Mouse (Mus musculus): Measurements from ENCODE around the gene Ppargc1a. TPM values are rescaled to one million over a fixed set of nuclear protein-coding genes. Genes with fewer than 3 reads are reported as not detected.

The Ppargc1a gene
- polyA plus RNA-seq, 1 experiment: 1.4 TPM

DNA sequence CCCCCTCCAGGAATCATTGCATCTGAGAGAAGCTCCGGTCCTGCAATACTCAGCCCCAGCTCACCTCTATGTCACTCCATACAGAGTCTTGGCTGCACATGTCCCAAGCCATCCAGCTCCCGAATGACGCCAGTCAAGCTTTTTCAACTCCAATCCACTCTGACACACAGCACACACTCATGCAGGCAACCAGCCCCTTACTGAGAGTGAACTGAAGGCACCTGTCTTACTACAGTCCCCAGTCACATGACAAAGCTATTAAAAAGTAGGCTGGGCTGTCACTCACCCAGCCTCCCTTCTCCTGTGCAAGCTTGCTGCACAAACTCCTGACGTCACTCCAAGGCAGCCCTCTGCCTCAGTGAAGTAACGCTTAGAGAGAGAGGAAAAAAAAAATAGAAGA, 13.9 kb downstream of the Ppargc1a start:
- WGBS: under 1% methylated on average over 5 of the region's 5 CpGs
- peak; percentile 78 for DNase-seq (ENCODE audit: low read depth, low spot score)

DNA sequence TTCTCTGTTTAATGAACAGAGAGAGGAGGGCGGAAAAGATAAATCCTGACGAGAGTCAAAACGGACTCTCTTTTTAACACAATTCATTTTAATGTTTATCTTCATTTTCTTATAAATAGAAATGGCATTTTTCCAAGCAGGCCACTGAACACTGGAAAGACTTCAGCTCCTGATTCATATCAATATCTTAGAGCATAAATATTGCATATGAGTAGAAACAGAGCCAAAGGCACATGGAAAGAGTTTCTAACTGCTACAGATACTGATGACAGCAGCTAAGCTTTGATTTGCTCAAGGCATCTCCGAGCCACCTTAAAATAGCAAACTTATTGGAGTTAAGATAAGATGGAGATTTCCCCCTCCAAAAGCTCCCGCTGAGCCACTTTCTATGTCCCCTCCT, 14.3 kb downstream of the Ppargc1a start:
- DNase-seq (ENCODE audit: low read depth, low spot score): no peak
- WGBS: 1% methylated on average over 5 of the region's 5 CpGs

DNA sequence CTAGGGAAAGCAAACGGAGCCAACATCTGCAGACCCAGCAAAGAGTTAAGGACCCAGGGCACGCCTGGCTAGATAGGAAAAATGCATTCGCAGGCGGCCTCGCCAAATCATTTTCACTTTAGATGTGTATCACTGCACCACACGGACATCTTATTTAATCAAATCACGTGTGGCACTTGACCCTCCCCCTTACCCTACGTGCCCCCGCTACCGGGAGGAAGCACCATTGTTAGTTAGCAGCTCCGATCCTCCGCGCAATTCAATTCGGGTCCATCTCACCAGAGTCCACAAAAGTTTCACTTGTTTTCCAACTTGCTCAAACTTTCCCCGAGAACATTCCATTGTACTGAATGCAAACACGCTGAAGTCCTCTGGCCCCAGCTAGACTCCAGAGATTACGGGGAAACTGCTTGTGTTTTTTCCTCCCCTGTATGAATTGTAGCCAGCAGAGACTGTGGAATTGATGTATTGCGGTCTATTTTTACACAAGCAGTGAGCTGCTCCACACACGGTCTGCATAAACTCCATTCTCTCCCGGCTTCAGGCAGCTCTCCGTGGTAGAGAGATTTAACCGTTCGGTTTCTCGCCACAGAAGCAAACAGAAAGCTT, 14.9 kb downstream of the Ppargc1a start:
- under 1% methylated on average over 24 of the region's 24 CpGs for WGBS
- no peak for DNase-seq (ENCODE audit: low read depth, low spot score)

DNA sequence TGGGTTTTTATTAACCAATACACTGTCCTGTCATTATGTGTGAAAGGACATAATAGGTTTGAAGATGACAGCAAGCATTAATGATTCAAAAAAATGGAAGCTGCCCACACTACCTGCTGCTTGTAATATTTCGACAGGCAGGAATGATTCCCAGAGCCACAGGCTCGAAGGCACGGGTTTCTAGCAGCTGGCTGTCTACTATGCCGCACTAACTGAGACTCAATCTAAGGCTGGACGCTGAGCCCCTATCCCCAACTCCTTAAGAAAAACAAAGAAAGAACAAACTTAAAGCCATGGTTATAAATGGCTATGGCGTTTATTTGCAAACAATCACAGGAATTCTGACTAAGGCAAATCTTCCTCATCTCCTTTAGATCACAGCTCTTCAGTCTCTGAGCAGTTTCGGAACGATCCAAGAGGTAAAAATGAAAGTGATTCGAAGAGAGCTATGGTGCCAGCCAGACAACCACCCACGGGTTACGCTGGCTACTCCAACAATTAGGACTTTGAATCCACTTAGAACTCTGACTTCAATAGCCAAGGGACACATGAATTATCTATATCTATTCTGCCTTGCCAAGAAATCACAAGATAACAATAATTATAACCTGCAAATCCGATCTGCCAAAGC, 15.6 kb downstream of the Ppargc1a start:
- no peak for DNase-seq (ENCODE audit: low read depth, low spot score)
- WGBS: 1% methylated on average over 12 of the region's 12 CpGs

DNA sequence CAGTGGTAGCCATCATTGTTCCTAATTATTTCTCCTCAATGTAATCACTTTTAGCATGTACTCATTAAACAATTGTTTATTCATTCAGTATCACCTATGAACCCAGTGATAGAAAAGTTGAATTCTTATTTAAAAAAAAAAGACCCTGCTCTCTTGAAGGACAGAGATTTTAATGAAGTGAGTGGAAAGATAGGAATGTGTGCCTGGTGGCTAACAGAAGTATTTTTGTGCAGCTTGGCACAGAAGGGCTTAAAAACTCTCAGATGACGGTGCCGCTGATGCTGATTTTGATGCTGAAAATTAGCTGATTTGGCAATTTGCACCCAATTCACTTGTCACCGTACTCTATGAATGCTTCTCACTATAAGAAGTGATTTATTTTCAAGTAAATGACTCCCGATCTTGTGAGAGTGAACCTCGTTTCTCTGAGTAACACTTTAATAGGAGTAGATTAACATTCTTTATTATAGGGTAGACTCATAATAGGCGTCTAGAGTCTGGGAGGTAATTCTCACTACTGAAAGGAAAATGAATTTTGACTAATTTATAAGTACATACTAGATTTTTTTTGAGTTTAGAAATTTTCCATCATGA, 20.0 kb downstream of the Ppargc1a start:
- WGBS: 91% methylated on average over 6 of the region's 6 CpGs
- DNase-seq (ENCODE audit: low read depth, low spot score): no peak

DNA sequence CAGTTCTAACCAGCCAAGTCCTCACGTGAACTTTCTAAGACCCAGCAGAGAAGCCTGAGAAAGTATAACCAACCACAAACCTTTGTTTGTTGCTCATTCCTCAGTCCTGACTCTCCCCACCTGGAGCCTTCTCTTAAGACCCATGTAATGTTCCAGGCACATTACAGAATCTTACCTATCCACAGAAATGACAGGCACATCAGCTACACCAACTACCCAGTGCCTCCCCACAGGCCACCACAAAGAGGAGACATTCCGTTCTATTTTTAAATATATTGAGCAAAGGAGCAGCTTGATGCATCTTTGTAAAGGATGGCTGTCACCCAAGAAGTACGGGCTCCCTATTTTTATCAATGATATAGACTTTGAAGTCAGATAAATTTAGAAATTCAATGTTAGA, 20.7 kb downstream of the Ppargc1a start:
- DNase-seq (ENCODE audit: low read depth, low spot score): no peak
- 83% methylated on average over 3 of the region's 3 CpGs for WGBS

DNA sequence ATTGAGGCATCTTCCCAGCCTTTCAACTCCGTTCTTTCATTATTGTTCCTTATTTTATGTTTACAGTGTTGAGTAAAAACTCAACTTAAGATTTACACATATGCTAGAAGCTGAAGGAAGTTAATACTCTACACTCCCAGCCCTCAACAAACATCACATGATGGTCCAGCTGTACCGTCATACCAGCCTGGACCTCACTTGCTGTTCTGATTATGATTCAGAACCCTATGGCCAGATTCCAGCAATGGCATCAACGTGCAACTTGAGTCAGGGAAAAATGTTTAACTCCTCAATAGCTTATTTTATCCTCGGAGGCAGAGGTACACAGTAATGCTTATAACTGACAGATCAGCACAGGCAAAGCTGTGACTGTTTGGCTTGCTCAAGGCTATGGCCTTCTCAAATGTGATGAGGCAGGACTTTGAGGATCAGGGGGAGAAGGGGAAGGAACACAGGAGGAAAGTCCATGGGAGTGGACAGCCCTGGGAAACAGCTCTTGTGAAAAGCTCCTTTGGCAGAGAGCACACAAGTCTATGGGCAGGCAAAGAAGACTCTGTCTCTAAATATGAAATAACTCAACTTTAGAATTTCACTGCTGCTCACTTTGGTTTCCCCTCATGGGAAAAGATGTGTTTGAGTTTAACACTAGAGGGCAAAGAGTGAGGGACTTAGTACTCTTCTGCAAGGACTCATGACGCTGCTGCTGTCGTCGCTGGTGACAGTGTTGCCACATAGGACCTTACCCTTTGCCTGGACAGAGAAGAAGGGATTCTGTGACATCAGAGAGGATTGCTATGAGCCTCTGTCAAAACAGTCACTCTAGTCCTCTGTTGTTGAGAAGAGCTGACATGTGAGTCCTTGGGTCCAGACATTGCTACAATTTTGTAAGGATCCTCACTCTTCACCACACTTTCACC, 22.1 kb downstream of the Ppargc1a start:
- 38% methylated on average over 7 of the region's 7 CpGs for WGBS
- DNase-seq (ENCODE audit: low read depth, low spot score): no peak

DNA sequence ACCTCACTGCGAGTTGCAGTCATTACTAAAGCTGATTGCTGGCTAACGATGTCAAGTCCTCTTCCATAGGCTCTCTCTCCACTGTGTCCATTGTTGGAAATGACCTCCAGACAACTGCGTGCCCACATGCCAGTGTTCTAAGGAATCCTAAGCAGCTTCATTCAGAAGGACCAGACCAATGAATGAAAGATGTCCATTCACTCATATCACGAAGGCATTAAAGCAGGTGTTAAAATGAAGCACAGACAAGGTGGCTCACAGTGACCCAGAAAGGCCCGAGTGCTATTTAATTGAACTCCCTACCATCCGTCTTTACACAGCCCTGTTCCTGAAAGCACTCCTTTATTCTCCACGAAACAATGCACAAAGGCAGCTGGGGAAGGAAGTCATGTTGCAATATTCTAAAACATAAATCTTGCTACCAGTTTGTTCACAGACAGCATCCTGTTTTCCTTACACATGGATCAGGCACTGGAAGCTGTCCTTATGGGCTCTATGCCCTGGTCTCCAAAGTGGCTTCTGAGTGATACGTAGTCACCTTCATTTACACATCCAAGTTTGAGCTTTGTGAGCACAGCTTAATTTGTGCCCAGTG, 23.3 kb downstream of the Ppargc1a start:
- DNase-seq (ENCODE audit: low read depth, low spot score): no peak
- 36% methylated on average over 8 of the region's 8 CpGs for WGBS

DNA sequence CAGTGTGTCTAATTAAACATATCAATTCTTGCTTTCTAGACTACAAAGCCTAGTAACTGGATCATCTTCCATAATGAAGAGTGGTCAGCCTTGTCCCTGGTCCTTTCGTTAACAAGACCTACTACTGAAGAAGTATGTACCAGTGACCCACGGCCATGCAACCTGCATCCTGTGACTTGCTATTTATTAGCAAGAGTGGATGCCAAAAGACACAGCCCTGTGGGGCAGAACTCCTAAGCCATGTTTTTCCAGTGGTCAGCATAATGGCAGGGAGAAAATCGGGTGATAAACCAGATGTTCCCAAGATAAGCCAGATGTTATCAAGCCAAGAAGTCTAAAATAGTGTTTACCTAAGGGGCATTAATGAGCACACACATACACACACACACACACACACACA, 26.0 kb downstream of the Ppargc1a start:
- 75% methylated on average over 3 of the region's 3 CpGs for WGBS
- no peak for DNase-seq (ENCODE audit: low read depth, low spot score)

DNA sequence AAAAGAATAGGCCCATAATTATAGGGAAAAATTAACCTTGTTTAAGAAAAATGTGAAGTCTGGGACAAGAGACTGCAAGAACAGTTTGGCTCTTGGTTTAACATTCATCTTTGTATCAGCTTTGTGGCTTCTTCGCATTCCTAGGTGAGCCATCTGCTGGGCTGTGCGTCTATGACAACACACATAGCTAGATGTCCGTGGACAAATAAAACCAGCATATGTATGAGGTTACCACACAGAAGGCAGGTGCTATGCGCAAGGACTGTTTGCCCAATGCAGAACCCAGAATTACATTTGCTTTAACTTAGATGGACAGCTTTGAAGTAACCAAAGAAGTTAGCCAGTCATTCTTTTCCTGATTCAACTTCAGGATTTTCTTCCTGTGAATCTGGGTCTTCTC, 26.7 kb downstream of the Ppargc1a start:
- DNase-seq (ENCODE audit: low read depth, low spot score): no peak
- 26% methylated on average over 4 of the region's 4 CpGs for WGBS

DNA sequence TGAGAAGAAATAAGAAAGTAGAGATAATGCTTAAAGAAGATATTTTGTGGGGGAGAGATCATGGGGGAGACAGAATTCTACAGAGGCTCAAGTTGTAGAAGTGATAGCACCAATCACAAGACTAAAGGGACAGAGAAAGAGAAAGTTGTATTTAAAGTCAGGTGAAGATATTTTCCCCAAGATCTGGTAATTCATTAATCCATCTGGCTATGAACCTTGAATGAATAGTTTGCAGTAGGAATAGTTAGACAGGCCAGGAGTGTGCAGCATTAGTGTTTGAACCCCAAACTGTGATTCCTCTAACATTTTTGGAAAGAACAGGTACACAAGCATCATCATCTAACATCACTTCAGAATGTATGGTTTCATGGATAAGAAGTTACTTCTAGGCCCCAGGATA, 28.0 kb downstream of the Ppargc1a start:
- DNase-seq (ENCODE audit: low read depth, low spot score): no peak

DNA sequence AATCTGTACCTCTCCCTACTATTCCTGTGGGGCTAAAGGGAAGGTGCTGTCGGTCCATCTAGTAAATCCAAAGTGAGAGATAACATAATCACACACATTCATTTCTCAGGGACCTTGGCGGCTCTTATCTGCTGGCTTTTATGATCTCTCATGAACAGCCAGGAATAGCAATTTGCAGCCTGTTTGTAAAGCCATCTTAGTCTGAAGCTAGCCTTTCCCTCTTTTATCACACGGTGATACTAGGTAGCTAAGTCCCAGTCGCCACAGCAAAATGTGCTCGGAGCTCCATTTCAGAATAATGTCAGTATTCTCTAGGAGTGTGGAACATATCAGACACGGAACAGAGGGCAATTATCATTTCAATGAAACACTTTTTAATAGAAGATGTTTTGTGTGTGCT, 29.2 kb downstream of the Ppargc1a start:
- WGBS: 34% methylated on average over 6 of the region's 6 CpGs

DNA sequence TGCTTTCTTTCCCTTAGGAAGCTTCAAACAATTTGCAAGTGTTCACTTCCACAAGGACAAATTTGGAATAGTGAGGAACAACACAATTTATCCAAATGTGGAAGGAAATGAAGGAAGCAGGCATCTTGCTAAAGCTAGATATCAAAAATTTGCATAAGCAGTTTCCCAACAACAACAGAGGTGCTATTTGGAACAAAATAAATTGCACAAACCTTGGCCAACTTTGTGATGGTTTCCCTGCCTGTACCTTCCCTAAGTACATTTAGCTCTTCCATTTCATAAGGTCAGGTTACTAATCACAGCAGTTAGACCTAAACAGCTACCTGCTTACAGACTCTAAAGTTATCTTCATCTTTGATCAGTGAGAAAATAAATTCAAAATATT, 29.9 kb downstream of the Ppargc1a start:
- no peak for DNase-seq (ENCODE audit: low read depth, low spot score)

More for the DNA sequence above, 29.2 kb downstream of the Ppargc1a start:
- DNase-seq (ENCODE audit: low read depth, low spot score): peak; percentile 58

DNA sequence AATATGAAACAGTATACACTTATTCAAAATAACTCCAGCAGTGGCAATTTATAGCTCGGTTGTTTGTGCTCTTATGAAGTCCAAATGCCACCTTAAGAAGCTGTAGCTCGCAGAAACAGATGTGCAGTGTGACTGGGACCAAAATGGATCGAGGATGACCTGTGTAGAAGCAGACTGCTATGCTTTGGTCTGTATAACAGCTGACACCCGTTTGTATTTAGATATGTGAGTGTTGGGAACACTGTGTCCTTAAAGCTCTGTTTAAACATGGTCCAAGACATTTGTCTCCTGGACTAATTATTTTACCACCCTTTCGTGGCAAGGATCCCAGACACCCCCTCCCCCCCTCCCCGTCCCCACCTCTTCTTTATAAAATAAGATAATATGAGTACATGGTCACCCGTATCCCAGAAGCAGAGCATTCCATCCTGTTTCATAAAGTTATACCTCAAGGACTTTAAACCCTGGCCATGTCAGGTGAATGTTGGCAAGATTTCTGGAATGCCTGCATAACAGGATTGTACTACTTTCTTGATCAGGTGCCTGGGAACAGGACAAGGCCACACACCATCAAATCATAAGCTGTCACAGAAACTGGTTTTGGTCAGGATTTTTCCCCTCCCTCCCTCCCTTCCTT, 30.4 kb downstream of the Ppargc1a start:
- DNase-seq (ENCODE audit: low read depth, low spot score): peak; percentile 66
- 29% methylated on average over 7 of the region's 7 CpGs for WGBS

DNA sequence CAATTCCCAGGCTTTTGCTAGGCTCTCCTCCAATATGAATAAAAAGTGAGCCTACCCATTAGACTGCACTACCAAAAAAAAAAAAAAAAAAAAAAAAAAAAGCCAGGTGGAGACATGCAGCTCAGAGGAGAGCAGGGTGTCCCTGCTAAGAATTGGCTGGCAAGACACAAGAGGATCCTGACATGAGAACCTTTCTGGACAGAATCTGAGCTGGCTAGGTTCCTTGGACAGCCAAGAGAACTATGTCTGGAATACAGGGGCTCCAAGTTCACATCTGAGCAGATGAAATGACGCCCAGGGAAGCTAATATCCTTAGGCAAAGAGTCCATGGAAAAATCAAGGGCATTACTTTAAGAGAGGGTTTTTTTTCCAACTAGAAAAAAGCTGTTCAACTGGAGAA, 33.1 kb downstream of the Ppargc1a start:
- WGBS: 90% methylated on average over 1 of the region's 1 CpGs
- DNase-seq (ENCODE audit: low read depth, low spot score): no peak

DNA sequence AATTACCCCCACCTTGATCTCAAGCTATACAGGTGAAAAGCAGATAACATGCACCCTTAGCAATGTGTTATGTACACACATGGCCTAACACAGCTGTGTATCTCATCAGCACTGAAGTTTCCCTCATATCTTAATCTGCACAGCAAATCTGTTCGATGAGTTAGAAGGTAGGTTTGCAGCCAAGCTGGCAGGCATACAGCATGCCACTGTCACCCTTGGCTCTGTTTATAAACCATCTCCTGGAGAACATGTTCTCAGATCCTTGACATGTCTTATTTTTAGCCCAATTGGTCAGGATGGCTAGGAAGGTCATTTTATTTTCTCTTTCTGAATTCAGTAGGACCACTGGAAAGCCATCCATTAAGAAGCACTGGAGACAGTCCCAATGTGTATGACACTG, 36.2 kb downstream of the Ppargc1a start:
- WGBS: 75% methylated on average over 1 of the region's 1 CpGs

DNA sequence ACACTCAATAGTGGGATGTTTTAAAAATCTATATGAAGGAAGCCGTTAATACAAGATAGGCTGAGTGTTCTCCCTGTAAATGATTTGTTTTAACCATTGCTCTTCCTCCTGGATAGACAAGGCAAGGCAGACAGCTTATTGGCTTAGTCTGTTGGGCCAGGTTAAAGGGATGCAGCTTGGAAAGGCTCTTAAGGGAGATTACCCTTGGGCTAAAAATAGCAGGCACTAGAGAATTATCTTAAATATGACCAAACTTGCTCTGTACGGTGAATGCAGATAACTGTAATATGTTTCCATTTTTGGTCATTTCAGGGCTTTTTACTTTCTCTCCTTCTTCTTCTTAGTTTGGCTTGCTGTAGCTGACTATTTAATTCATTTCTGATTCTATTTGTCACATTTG, 38.1 kb downstream of the Ppargc1a start:
- WGBS: 73% methylated on average over 2 of the region's 2 CpGs
- no peak for DNase-seq (ENCODE audit: low read depth, low spot score)

More for the DNA sequence above, 36.2 kb downstream of the Ppargc1a start:
- DNase-seq (ENCODE audit: low read depth, low spot score): no peak

DNA sequence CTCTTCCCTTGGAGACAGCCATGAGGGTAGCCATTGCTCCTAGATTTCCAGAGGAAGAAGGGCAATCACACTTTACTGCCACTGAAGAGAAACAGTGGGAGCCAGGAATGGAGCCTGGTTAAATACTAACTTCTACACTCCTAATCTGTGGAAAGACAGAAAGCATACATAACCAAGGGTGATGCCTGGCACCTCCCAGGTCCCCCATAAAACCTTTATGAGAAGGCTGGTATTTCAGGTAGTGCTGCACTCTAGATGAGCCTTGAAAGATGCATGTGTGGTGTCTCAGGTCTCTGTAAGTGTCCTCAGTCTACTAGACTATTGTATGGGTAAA, 39.4 kb downstream of the Ppargc1a start:
- DNase-seq (ENCODE audit: low read depth, low spot score): peak; percentile 64

DNA sequence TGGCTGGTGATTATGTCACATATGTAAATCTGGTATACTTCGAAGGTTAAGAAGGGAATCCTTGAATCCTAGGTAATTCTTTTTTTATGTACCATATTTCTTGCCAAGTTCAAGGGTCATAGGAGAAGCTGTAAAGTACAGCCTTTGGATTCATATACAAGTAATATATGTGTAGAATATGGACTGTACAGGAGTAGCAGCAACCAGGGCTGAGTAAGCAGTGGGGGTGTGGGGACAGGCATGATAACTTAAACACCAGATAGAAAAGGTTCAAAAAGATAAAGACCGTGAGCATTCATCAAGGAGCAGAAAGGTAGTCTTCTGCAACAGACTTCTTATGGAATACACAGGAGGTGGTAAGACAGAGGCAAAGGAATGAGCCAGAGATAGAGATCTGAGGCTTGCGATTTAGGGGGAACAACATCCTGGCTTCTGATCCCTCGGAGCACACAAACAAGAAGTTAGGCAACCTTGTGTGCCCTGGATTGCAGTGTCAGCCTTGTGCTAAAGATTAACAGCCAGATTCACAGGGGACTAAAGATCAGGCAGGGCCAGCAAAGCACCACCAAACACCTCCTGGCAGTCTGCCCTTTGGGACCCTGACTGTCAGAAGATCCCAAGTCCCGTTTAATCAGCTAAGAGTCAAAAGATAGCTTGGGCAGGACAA, 39.9 kb downstream of the Ppargc1a start:
- 32% methylated on average over 5 of the region's 5 CpGs for WGBS
- DNase-seq (ENCODE audit: low read depth, low spot score): no peak

All from large intestine, adult 2 months (tissue).